Mouse (Mus musculus) myocyte (in vitro differentiated cells): Measurements from ENCODE around the gene Abhd2. TPM values are rescaled to one million over a fixed set of nuclear protein-coding genes. Genes with fewer than 3 reads are reported as not detected.

Experiments
- H3K27me3 ChIP-seq: one replicate; pipeline ENCODE4 v1.6.1; 2011; ENCODE audit not compliant: control insufficient read depth, insufficient read depth, insufficient read length
- H3K36me3 ChIP-seq: one replicate; pipeline ENCODE4 v1.6.1; 2011; ENCODE audit not compliant: control insufficient read depth, insufficient read depth
- H3K4me2 ChIP-seq: one replicate; pipeline ENCODE4 v1.6.1; 2011; ENCODE audit warnings: low read depth, control low read depth
- H3K4me3 ChIP-seq: one replicate; pipeline ENCODE4 v1.5.1; 2011; ENCODE audit warnings: mild to moderate bottlenecking, control low read depth, moderate library complexity
- H3K79me2 ChIP-seq: one replicate; pipeline ENCODE4 v1.6.1; 2011; ENCODE audit not compliant: control insufficient read depth, insufficient read depth
- H3ac ChIP-seq: one replicate; pipeline ENCODE4 v1.6.1; 2011; ENCODE audit not compliant: control insufficient read depth, insufficient read length
- CEBPB ChIP-seq: IDR thresholded peaks from 2 replicates; pipeline ENCODE4 v1.6.1; 2011; ENCODE audit warnings: mild to moderate bottlenecking, moderate library complexity; ENCODE audit not compliant: poor library complexity, insufficient read depth, severe bottlenecking
- E2F4 ChIP-seq: IDR thresholded peaks from one replicate; pipeline ENCODE4 v1.6.1; 2011; ENCODE audit warnings: mild to moderate bottlenecking, control low read depth, moderate library complexity; ENCODE audit not compliant: insufficient read depth
- MAX ChIP-seq: IDR thresholded peaks from one replicate; pipeline ENCODE4 v1.6.1; 2011; ENCODE audit warnings: low read depth, mild to moderate bottlenecking, control low read depth
- MYOD1 ChIP-seq, 3 experiments: IDR thresholded peaks; one replicate each; pipeline ENCODE4 v1.6.1; 2011; ENCODE audit warnings: control low read depth in 2 of 3, low read depth in 2 of 3, mild to moderate bottlenecking in 2 of 3, moderate library complexity in 1 of 3; ENCODE audit not compliant: insufficient read length in 2 of 3, control insufficient read depth in 1 of 3
- MYOG ChIP-seq, 3 experiments: IDR thresholded peaks; one replicate each; pipeline ENCODE4 v1.6.1; 2011; ENCODE audit warnings: control low read depth in 2 of 3, low read depth in 2 of 3, mild to moderate bottlenecking in 2 of 3; ENCODE audit not compliant: insufficient read length in 2 of 3, control insufficient read depth in 1 of 3, insufficient read depth in 1 of 3
- POLR2A ChIP-seq: IDR thresholded peaks from one replicate; pipeline ENCODE4 v1.6.1; 2011; ENCODE audit warnings: low read depth, mild to moderate bottlenecking, control low read depth, moderate library complexity; ENCODE audit not compliant: insufficient read length
- POLR2AphosphoS2 ChIP-seq: IDR thresholded peaks from one replicate; pipeline ENCODE4 v1.6.1; 2011; ENCODE audit warnings: low read depth, control low read depth; ENCODE audit not compliant: insufficient read length
- REST ChIP-seq: IDR thresholded peaks from one replicate; pipeline ENCODE4 v1.6.1; 2011; ENCODE audit warnings: mild to moderate bottlenecking, control low read depth, moderate library complexity; ENCODE audit not compliant: insufficient read depth, insufficient read length
- SRF ChIP-seq: IDR thresholded peaks from one replicate; pipeline ENCODE4 v1.6.1; 2011; ENCODE audit warnings: low read depth; ENCODE audit not compliant: control insufficient read depth, insufficient read length
- TCF12 ChIP-seq: IDR thresholded peaks from one replicate; pipeline ENCODE4 v1.6.1; 2011; ENCODE audit warnings: mild to moderate bottlenecking, control low read depth; ENCODE audit not compliant: poor library complexity, insufficient read depth, severe bottlenecking
- TCF3 ChIP-seq: IDR thresholded peaks from one replicate; pipeline ENCODE4 v1.6.1; 2011; ENCODE audit warnings: low read depth, control low read depth; ENCODE audit not compliant: insufficient read length
- USF1 ChIP-seq: IDR thresholded peaks from one replicate; pipeline ENCODE4 v1.6.1; 2011; ENCODE audit warnings: low read depth, mild to moderate bottlenecking, control low read depth, moderate library complexity
- polyA plus RNA-seq: library from polyadenylated mRNA; unstranded; fragments of >200 nt; fragmentation: generic; extraction: Trizol; gene quantifications from one replicate; pipeline ENCODE4 v1.2.1, GENCODE M21; 2012; ENCODE audit warnings: missing spikeins

Abhd2 gene
- polyA plus RNA-seq, 1 experiment, result 16.9 TPM

GRCm38 (mm10) chr7:79231577-79231976 lies 41.4 kb upstream of the Abhd2 start:
- no peaks in the 10 kb centered on the region for H3K27me3 ChIP-seq
- H3ac ChIP-seq, result no peak overlapping the region
- no peak overlapping the region for H3K4me3 ChIP-seq
- TF ChIP-seq REST, result no peak
- no peak overlapping the region for H3K4me2 ChIP-seq
- H3K79me2 ChIP-seq, result no peaks in the 10 kb centered on the region
- no peaks in the 10 kb centered on the region for H3K36me3 ChIP-seq

- TF ChIP-seq POLR2A (no peak), REST (no peak), MYOG (IDR thresholded peaks at IDR 0.05; ENCODE audit: control insufficient read depth in 1 of 3, insufficient read depth in 1 of 3, insufficient read length in 2 of 3, low read depth in 2 of 3) (no peak), POLR2AphosphoS2 (no peak), SRF (no peak), CEBPB (no peak), TCF3 (no peak)
- Histone ChIP-seq H3K27me3 (no peaks in the 10 kb centered on the region), H3K4me2 (no peak overlapping the region), H3K36me3 (no peaks in the 10 kb centered on the region), H3K4me3 (no peak overlapping the region), H3K79me2 (no peaks in the 10 kb centered on the region), H3ac (no peak overlapping the region)
These were observed 41.0 kb upstream of the Abhd2 start for GRCm38 (mm10) chr7:79232048-79232447.

GRCm38 (mm10) chr7:79238741-79239140 lies 34.3 kb upstream of the Abhd2 start:
- TF ChIP-seq MYOD1 (IDR thresholded peaks at IDR 0.05; ENCODE audit: control insufficient read depth in 1 of 3, insufficient read length in 2 of 3, low read depth in 2 of 3), result no peak
- no peak for TF ChIP-seq MAX
- no peak for TF ChIP-seq SRF
- TF ChIP-seq E2F4, result no peak
- TF ChIP-seq POLR2A, result no peak
- TF ChIP-seq TCF12, result no peak
- no peak for TF ChIP-seq POLR2AphosphoS2
- no peak for TF ChIP-seq CEBPB
- H3K4me3 ChIP-seq, result no peak overlapping the region
- H3K27me3 ChIP-seq, result no peaks in the 10 kb centered on the region
- no peak overlapping the region for H3ac ChIP-seq
- H3K36me3 ChIP-seq, result no peaks in the 10 kb centered on the region
- no peak overlapping the region for H3K4me2 ChIP-seq
- H3K79me2 ChIP-seq, result no peaks in the 10 kb centered on the region

GRCm38 (mm10) chr7:79241931-79242625 lies 30.9 kb upstream of the Abhd2 start:
- H3K4me2 ChIP-seq, result no peak overlapping the region
- no peaks in the 10 kb centered on the region for H3K79me2 ChIP-seq
- H3K36me3 ChIP-seq, result no peaks in the 10 kb centered on the region
- H3K4me3 ChIP-seq, result no peak overlapping the region
- no peaks in the 10 kb centered on the region for H3K27me3 ChIP-seq
- no peak overlapping the region for H3ac ChIP-seq
- TF ChIP-seq SRF (no peak), MYOD1 (IDR thresholded peaks at IDR 0.05; ENCODE audit: control insufficient read depth in 1 of 3, insufficient read length in 2 of 3, low read depth in 2 of 3) (no peak)

GRCm38 (mm10) chr7:79243236-79243635 lies 29.8 kb upstream of the Abhd2 start:
- H3K4me2 ChIP-seq, result no peak overlapping the region
- TF ChIP-seq TCF12, result no peak
- no peak for TF ChIP-seq SRF
- no peak for TF ChIP-seq REST
- TF ChIP-seq TCF3, result no peak
- TF ChIP-seq MAX, result no peak
- TF ChIP-seq MYOG (IDR thresholded peaks at IDR 0.05; ENCODE audit: control insufficient read depth in 1 of 3, insufficient read depth in 1 of 3, insufficient read length in 2 of 3, low read depth in 2 of 3), result no peak
- TF ChIP-seq E2F4, result no peak
- no peak for TF ChIP-seq POLR2AphosphoS2
- TF ChIP-seq POLR2A, result no peak
- no peak overlapping the region for H3ac ChIP-seq
- no peak overlapping the region for H3K4me3 ChIP-seq
- no peaks in the 10 kb centered on the region for H3K79me2 ChIP-seq
- H3K27me3 ChIP-seq, result no peaks in the 10 kb centered on the region
- no peaks in the 10 kb centered on the region for H3K36me3 ChIP-seq

- Histone ChIP-seq H3K4me2 (peak overlapping the region; percentile 60), H3K36me3 (no peaks in the 10 kb centered on the region), H3K27me3 (no peaks in the 10 kb centered on the region), H3ac (no peak overlapping the region), H3K4me3 (no peak overlapping the region), H3K79me2 (no peaks in the 10 kb centered on the region)
- TF ChIP-seq MYOG (IDR thresholded peaks at IDR 0.05; ENCODE audit: control insufficient read depth in 1 of 3, insufficient read depth in 1 of 3, insufficient read length in 2 of 3, low read depth in 2 of 3) (peak; percentile 53 to 79 (median 74)), MAX (no peak), POLR2AphosphoS2 (no peak), USF1 (peak; percentile 49), TCF3 (no peak), MYOD1 (IDR thresholded peaks at IDR 0.05; ENCODE audit: control insufficient read depth in 1 of 3, insufficient read length in 2 of 3, low read depth in 2 of 3) (peak in 2 of 3 experiments; percentile 62 to 70)
These were observed 26.8 kb upstream of the Abhd2 start for GRCm38 (mm10) chr7:79246039-79246670.
